Mouse (Mus musculus) kidney, adult 8-10 months (tissue): ENCODE data around the gene Pim3.
"Not testable (repeated sequence)": the region's sequence is repeated elsewhere in the genome, so short reads cannot be mapped to it uniquely, and the experiment has no call there.

Experiments
- DNase-seq, 2 experiments: peaks; one replicate each; pipeline ENCODE4 v3.0.0; 2022

The Pim3 gene

GRCm38 (mm10) chr15:88861772-88862622 lies at the start of gene Pim3:
Gene Pim3, plus strand, starts transcription at chr15:88862186.
- peak; percentile 98 to 99 for DNase-seq

DNA sequence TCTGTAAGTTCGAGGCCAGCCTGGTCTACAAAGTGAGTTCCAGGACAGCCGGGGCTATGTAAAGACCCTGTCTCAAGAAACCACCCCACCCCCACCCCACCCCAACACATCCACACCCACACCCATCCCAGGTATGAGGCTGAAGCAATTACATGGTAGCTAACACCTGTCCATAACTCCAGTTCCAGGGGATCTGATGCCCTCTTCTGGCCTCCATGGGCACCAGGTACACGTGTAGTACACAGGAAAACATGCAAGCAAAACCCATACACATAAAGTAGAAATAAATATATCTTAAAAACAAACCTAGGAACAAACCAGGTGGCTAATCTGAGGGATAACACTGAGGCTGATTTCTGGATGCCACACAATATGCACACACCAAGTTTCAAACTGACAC lies 48.7 kb upstream of the Pim3 start:
- DNase-seq, result no peak

- not testable (repeated sequence) for DNase-seq
These were observed 48.1 kb upstream of the Pim3 start for GRCm38 (mm10) chr15:88813873-88814272.

DNA sequence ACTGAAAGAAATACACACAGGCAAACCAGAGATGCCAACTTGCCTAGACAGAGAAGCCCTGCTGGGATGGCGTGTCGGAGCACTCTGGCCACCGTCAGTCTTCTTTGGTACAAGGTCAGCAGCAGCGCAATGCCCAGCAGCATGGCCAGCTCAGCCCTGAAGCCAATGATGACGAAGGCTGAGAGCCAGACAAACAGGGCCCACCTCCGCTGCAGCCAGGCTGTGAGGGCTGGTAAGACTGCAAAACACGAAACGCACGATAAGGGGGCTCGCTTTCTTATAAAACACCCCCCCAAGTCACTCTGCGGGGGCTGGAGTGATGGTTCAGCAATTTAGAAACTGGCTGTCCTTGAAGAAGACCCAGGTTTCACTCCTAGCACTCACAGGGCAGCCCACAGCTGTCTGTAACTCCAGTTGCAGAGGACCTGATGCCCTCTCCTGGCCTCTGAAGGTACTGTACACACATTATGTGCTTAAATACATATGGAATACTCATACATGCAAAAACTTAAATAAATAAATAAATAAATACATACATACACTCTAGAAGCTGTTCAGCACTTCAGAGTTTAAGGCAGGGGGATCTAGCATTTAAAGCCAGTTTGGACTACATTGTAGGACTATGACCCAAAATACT lies 47.5 kb upstream of the Pim3 start:
- no peak for DNase-seq

DNA sequence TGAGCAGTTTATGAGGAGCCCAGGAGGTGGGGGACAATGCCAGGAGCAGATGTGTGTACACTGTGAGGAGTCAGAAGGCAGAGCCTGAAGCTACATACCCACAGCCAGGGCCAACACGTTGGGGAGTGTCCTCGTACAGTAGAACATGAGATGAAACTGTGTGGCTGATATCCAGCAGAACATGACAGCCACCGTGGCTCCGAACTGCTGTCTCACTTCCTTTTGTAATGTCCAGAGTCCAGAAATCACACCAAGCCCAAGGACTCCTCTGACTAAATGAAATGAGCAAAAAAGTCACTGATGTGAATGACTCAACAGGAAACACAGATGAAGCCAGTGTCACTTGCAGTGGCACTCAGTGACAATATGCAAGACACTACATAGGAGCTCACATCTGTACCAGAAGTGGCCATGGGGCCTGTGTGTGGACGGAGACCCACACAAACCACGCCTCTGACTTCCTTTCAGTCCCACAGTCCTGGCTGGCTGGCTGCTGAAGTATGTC lies 46.7 kb upstream of the Pim3 start:
- DNase-seq, result no peak

- DNase-seq, result peak; percentile 100
These were observed 42.7 kb upstream of the Pim3 start, which contains the start of the genes Alg12 and Creld2 for GRCm38 (mm10) chr15:88819026-88819905. Gene Alg12, minus strand, starts transcription at chr15:88819318. Gene Creld2, plus strand, starts transcription at chr15:88819646.

DNA sequence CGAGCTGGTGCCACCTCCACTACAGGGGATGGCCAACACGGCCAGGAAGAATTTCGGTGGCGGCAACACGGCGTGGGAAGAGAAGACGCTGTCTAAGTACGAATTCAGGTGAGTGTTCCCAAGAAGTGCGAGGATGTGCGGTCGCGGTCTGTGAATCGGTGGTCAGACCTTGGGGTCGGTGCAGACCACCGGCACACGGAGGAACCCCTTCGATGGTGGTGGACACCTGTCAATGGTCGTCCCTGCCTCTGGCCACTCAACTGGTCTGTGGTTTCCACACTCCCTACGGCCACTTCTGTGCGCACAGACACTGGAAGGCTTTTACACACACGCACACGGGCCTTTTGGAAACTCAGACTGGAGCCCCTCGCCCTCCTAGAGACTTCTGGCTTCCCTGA lies 42.1 kb upstream of the Pim3 start:
- DNase-seq, result peak in 1 of 2 experiments; percentile 23

GRCm38 (mm10) chr15:88821403-88821802 lies 40.6 kb upstream of the Pim3 start:
- DNase-seq, result no peak

DNA sequence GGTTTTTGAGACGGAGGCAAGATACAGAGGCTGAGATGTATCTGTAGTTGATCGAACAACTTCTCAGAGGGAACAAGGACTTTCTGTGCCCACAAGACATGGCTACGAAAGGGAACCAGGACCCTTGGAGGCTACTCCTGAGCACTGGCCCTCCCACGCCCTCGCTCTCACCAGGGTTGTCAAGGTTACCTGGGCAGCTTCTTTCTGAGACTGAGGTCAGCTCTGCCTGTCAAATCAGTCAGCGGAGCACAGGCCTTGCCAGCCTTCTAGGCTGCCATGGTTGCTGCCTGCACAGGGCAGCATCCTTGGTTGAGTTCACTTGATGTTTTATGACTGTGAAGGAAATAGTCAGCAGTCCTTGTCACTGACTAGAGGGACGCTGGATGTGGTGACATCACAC lies 39.5 kb upstream of the Pim3 start:
- DNase-seq, result no peak

- no peak for DNase-seq
These were observed 38.6 kb upstream of the Pim3 start for GRCm38 (mm10) chr15:88823376-88823775.

DNA sequence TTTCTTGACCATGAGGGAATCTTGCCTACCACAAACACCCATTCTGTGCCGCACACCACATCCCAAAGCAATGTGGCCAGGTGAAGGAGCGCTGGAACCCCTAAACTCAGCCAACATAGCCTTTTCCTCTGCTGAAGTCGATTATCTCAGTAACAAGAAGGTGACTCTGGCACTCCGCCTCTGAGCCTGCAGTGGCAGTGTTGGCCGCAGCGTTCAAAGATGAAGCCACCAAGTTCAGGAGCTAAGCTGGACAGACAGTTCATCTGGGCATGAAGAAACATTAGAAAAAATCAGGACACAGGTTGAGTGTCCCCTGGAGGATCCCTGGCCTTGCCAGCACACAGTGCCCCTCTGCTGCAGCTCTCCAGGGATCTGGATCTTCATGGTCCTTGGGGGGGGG lies 34.5 kb upstream of the Pim3 start:
- no peak for DNase-seq

DNA sequence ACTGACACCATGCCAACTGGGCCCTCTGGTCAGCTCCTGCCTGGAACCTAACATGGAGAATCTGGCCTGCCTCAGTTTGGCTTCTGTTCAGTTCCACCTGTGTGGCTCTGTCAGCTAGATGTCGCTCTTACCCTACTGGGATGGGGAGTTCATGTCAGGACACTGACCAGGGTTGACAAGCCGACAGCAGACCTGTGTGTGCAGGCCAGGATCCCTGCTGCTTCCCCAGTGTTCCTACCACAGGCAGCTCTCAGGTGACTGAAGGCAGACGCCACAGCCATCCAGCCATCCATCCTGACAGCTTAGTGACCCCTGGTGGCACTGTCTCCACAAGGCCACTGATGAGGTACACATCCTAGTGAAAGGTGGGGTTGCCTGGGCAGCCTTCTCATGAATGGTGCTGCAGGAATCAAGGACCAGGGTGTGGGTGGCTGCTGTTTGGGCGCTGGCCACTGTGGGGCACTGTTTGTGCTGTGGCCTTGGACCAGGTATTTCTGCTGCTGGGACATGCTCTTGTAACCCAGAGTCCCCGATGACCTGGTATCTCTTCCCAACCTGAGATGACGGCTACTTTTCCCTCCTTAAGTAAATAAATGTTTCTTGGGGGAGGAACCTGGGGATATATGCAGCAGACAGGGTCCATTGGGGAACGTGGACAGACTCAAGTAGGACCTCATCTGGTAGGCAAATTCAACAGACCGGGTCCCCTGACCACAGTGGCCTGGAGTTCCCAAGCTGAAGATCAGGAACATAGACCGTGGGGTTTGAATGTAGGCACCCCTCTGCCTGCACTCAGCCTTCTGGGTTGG lies 33.8 kb upstream of the Pim3 start:
- peak; percentile 83 to 91 for DNase-seq

- peak; percentile 87 to 95 for DNase-seq
These were observed 32.9 kb upstream of the Pim3 start for GRCm38 (mm10) chr15:88828800-88829705.

GRCm38 (mm10) chr15:88829791-88830440 lies 32.1 kb upstream of the Pim3 start:
- DNase-seq, result peak; percentile 70 to 76

GRCm38 (mm10) chr15:88830696-88831095 lies 31.3 kb upstream of the Pim3 start:
- peak in 1 of 2 experiments; percentile 47 for DNase-seq

GRCm38 (mm10) chr15:88831482-88831881 lies 30.5 kb upstream of the Pim3 start:
- peak; percentile 95 to 98 for DNase-seq

DNA sequence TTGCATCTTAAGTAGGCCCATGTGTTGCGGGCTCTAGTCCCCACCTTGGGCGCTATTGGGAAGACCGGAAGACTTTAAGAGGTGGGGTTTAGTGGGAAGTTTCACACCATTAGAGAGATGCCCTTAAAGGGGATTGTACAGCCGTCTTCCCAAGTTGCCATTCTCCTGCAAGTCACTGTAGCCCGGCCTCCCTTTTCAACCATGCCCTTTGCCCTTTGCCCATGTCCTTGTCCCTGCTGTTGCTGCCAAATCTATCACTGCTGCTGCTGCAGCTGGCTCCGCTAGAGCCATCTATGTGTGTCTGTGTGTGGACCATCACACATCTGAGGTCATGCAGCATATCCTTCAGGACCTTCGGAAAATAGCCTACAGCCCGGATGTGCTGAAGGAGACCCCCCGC lies 29.4 kb upstream of the Pim3 start:
- DNase-seq, result peak; percentile 74 to 75

- DNase-seq, result peak in 1 of 2 experiments; percentile 44
These were observed 26.0 kb upstream of the Pim3 start for GRCm38 (mm10) chr15:88836031-88836430.

GRCm38 (mm10) chr15:88836571-88836970 lies 25.4 kb upstream of the Pim3 start:
- no peak for DNase-seq
